Mouse (Mus musculus) kidney, embryonic 16.5 days (tissue): ENCODE measurements around the gene 9430097D07Rik. TPM values are rescaled to one million over a fixed set of nuclear protein-coding genes. Genes with fewer than 3 reads are reported as not detected.
A peak's percentile ranks its signal among the peaks of the same experiment; 100 is the strongest.

Source experiments
- ATAC-seq: fragments of 200-750 bp; cut with Nextera tagmentation; 2 replicates; pipeline ENCODE4 v1.8.0; 2017; ENCODE audit warnings: moderate TSS enrichment; ENCODE audit not compliant: low FRiP score, low TSS enrichment
- H3K27ac ChIP-seq: fragments of 300-500 bp; sonication (generic); 2 replicates; pipeline ENCODE4 v1.5.1; 2014; ENCODE audit warnings: low read length
- H3K27me3 ChIP-seq: fragments of 300-500 bp; sonication (generic); 2 replicates; pipeline ENCODE4 v1.6.1; 2014; ENCODE audit warnings: low read length, control low read depth, mixed read lengths; ENCODE audit not compliant: insufficient read depth
- H3K36me3 ChIP-seq: fragments of 300-500 bp; sonication (generic); 2 replicates; pipeline ENCODE4 v1.6.1; 2014; ENCODE audit warnings: low read length, control low read depth, mixed read lengths; ENCODE audit not compliant: insufficient read depth
- H3K4me1 ChIP-seq: fragments of 300-500 bp; sonication (generic); 2 replicates; pipeline ENCODE4 v1.6.1; 2014; ENCODE audit warnings: low read length, control low read depth, mixed read lengths; ENCODE audit not compliant: insufficient read depth
- H3K4me2 ChIP-seq: fragments of 300-500 bp; sonication (generic); replicated peaks from 2 replicates; pipeline ENCODE4 v1.6.1; 2014; ENCODE audit warnings: low read depth, low read length
- H3K4me3 ChIP-seq: fragments of 300-500 bp; sonication (generic); 2 replicates; pipeline ENCODE4 v1.5.1; 2014; ENCODE audit warnings: mild to moderate bottlenecking, low read length
- H3K9ac ChIP-seq: fragments of 300-500 bp; sonication (generic); replicated peaks from 2 replicates; pipeline ENCODE4 v1.6.1; 2014; ENCODE audit warnings: low read length
- H3K9me3 ChIP-seq: fragments of 300-500 bp; sonication (generic); 2 replicates; pipeline ENCODE4 v1.6.1; 2016; ENCODE audit warnings: low read length, control low read depth
- WGBS: fragments of 180-500 bp; shearing (Covaris S2); extraction: QIAGEN DNeasy Blood & Tissue Kit; methylation state at CpG from one replicate; pipeline ENCODE4 v1.1.7; 2014; 5-methylcytosine and 5-hydroxymethylcytosine counted together
- polyA plus RNA-seq: library from polyadenylated mRNA; unstranded; fragments of >200 nt; fragmentation: Nextera tagmentation; extraction: Ambion mirVana; gene quantifications from 2 replicates; pipeline ENCODE4 v1.2.1, GENCODE M21; 2015

The 9430097D07Rik gene
- polyA plus RNA-seq, 1 experiment from 2014 or later = 0.16 TPM

GRCm38 (mm10) chr2:32527468-32527966, 48.0 kb downstream of the 9430097D07Rik start:
- WGBS = 54% methylated on average over 14 of the region's 14 CpGs

GRCm38 (mm10) chr2:32525816-32526215, 49.7 kb downstream of the 9430097D07Rik start:
- WGBS = 87% methylated on average over 12 of the region's 12 CpGs
- Histone ChIP-seq H3K4me1 (no peaks in the 10 kb centered on the region), H3K27me3 (no peaks in the 10 kb centered on the region), H3K4me3 (no peak overlapping the region), H3K9ac (no peak overlapping the region), H3K4me2 (no peak overlapping the region), H3K27ac (no peak overlapping the region), H3K36me3 (no peaks in the 10 kb centered on the region), H3K9me3 (no peaks in the 10 kb centered on the region)
- ATAC-seq = no peak

More at GRCm38 (mm10) chr2:32527468-32527966, 48.0 kb downstream of the 9430097D07Rik start:
- H3K9ac ChIP-seq = no peak overlapping the region
- H3K9me3 ChIP-seq = no peaks in the 10 kb centered on the region
- H3K27ac ChIP-seq = no peak overlapping the region
- no peaks in the 10 kb centered on the region for H3K4me1 ChIP-seq
- H3K4me3 ChIP-seq = no peak overlapping the region
- H3K4me2 ChIP-seq = no peak overlapping the region
- H3K27me3 ChIP-seq = no peaks in the 10 kb centered on the region
- no peaks in the 10 kb centered on the region for H3K36me3 ChIP-seq
- ATAC-seq = peak; percentile 69; the same call in 1 of the 2 replicates

GRCm38 (mm10) chr2:32524536-32525031, 50.9 kb downstream of the 9430097D07Rik start:
- ATAC-seq = no peak
- 87% methylated on average over 13 of the region's 13 CpGs for WGBS

More at GRCm38 (mm10) chr2:32524536-32525031, 50.9 kb downstream of the 9430097D07Rik start:
- no peak overlapping the region for H3K4me2 ChIP-seq
- H3K9ac ChIP-seq = no peak overlapping the region
- no peaks in the 10 kb centered on the region for H3K27me3 ChIP-seq
- no peak overlapping the region for H3K4me3 ChIP-seq
- H3K9me3 ChIP-seq = no peaks in the 10 kb centered on the region
- H3K36me3 ChIP-seq = no peaks in the 10 kb centered on the region
- H3K27ac ChIP-seq = no peak overlapping the region
- no peaks in the 10 kb centered on the region for H3K4me1 ChIP-seq

Other genes starting within 250 kb of the 9430097D07Rik start
- 54.9 and 66.7 TPM in 2 replicates for gene Ciz1, start 223.4 kb downstream of the 9430097D07Rik start, polyA plus RNA-seq
- gene Dnm1, start 222.3 kb downstream of the 9430097D07Rik start, polyA plus RNA-seq = 5.4 TPM in 2 replicates
- gene 1110008P14Rik, start 193.7 kb downstream of the 9430097D07Rik start, polyA plus RNA-seq = 50.1 and 51.6 TPM in 2 replicates
- gene Lcn2, start 187.4 kb downstream of the 9430097D07Rik start, polyA plus RNA-seq = 9.0 and 12.7 TPM in 2 replicates
- 38.3 and 39.5 TPM in 2 replicates for gene Ptges2, start 179.8 kb downstream of the 9430097D07Rik start, polyA plus RNA-seq
- 7.3 and 8.2 TPM in 2 replicates for gene Naif1, start 125.2 kb downstream of the 9430097D07Rik start, polyA plus RNA-seq
- 21.2 and 21.9 TPM in 2 replicates for gene Slc25a25, start 124.2 kb downstream of the 9430097D07Rik start, polyA plus RNA-seq
- gene Fam102a, start 40.4 kb downstream of the 9430097D07Rik start, polyA plus RNA-seq = 13.3 and 15.0 TPM in 2 replicates
- 106 and 108 TPM in 2 replicates for gene Dpm2, start 4.8 kb downstream of the 9430097D07Rik start, polyA plus RNA-seq
- 2.5 and 2.6 TPM in 2 replicates for gene Pip5kl1, start 887 bp downstream of the 9430097D07Rik start, polyA plus RNA-seq
- gene St6galnac4, start 11.4 kb upstream of the 9430097D07Rik start, polyA plus RNA-seq = 24.7 TPM in 2 replicates
- gene St6galnac6, start 24.0 kb upstream of the 9430097D07Rik start, polyA plus RNA-seq = 18.5 and 18.6 TPM in 2 replicates
- gene Ak1, start 46.1 kb upstream of the 9430097D07Rik start, polyA plus RNA-seq = 35.7 and 39.1 TPM in 2 replicates
- gene Eng, start 70.9 kb upstream of the 9430097D07Rik start, polyA plus RNA-seq = 93.6 and 98.7 TPM in 2 replicates
- gene Fpgs, start 128.5 kb upstream of the 9430097D07Rik start, polyA plus RNA-seq = 42.3 and 45.1 TPM in 2 replicates
- gene Cdk9, start 137.4 kb upstream of the 9430097D07Rik start, polyA plus RNA-seq = 113 and 115 TPM in 2 replicates
- gene Sh2d3c, start 145.4 kb upstream of the 9430097D07Rik start, polyA plus RNA-seq = 41.5 and 44.2 TPM in 2 replicates
- 0.16 TPM in 1 of 2 replicates, not detected in the other for gene 6330409D20Rik, start 165.3 kb upstream of the 9430097D07Rik start, polyA plus RNA-seq
- gene Tor2a, start 181.6 kb upstream of the 9430097D07Rik start, polyA plus RNA-seq = 79.3 and 82.9 TPM in 2 replicates
- gene Ttc16, start 199.9 kb upstream of the 9430097D07Rik start, polyA plus RNA-seq = 0.21 and 0.29 TPM in 2 replicates
- gene Ptrh1, start 200.1 kb upstream of the 9430097D07Rik start, polyA plus RNA-seq = 6.1 and 6.8 TPM in 2 replicates
- gene Cfap157, start 208.7 kb upstream of the 9430097D07Rik start, polyA plus RNA-seq = 0.29 and 0.32 TPM in 2 replicates